Mouse (Mus musculus) adrenal gland, adult 2 months (tissue): Measurements from ENCODE around the gene Lect2. TPM values are rescaled to one million over a fixed set of nuclear protein-coding genes. Genes with fewer than 3 reads are reported as not detected.

Source experiments
- DNase-seq: peaks from one replicate; pipeline ENCODE4 v3.0.0; 2021
- polyA plus RNA-seq: library from polyadenylated mRNA; depleted of rRNA; stranded (reverse); fragments of >200 nt; gene quantifications from 2 replicates; pipeline ENCODE4 v1.2.3, GENCODE M21; 2012; rRNA removed
- total RNA-seq, 2 experiments: library from RNA; stranded (reverse); gene quantifications; 2 replicates each; pipeline ENCODE4 v1.2.3; 2021

The Lect2 gene
- total and polyA plus RNA-seq, 3 experiments, result 0.49 TPM; not detected in 2

DNA sequence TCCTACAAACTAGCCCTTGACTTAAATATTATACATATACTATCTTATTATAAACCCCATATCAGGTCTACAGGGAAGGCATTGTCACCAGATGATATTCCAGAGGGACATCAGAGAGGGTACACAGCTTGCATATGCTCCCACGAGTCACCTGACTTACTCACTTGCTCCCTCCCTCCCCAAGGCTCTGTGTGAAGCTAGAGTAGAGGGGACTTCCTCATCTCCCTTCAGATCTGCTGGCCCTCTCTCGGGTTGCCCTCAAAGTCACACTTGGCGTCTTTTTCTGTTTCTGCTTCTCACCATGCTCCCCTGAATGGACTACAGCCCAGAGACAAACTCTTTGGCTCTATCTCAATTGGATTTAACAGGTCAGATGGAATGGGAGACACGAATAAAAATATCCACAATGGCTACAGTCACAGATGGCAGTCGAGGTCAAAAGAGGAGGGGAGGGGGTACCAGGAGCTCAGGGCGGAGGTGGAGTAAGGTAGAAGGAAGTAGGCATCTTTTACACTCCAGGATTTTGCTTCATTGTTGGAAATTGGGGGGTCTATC is 46.4 kb downstream of the Lect2 start:
- DNase-seq, result no peak

DNA sequence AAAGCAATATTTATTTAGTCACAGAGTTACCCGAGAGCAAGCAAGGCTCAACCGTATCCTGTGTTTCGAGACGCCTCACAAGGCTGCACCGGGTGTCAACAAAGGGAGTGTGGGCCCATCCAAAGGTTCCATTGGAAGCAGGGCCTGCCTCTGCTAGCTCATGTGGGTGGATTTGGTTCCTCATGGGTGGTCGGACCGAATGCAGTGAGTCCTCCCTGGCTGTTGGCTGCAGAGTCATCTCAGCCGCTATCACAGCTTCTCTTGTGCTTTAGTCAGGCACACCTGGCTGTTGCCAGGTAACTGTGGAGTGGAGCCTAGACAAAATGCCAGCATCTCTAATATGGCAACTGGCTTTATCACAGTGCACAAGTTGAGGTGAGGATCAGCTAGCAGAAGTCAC is 47.7 kb downstream of the Lect2 start:
- no peak for DNase-seq

DNA sequence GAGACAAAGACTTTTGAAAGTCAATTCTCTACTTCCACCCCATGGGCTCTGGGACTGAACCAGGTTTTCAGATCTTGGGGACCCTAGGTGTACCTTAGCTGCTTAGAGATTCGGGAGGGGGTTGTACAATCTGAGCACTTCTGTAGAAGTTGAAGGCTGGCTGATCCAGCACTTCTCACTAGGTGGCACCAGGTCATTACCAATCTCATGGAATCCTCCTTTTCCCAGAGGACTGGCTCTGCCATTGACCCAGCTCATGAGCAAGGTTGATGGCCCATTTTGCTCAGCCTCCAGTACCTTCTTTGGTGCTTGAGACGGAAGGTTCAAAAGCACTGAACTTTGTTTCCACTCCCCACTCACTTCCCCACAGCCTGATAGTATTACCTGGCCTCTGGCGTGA is 48.2 kb downstream of the Lect2 start:
- DNase-seq, result no peak

DNA sequence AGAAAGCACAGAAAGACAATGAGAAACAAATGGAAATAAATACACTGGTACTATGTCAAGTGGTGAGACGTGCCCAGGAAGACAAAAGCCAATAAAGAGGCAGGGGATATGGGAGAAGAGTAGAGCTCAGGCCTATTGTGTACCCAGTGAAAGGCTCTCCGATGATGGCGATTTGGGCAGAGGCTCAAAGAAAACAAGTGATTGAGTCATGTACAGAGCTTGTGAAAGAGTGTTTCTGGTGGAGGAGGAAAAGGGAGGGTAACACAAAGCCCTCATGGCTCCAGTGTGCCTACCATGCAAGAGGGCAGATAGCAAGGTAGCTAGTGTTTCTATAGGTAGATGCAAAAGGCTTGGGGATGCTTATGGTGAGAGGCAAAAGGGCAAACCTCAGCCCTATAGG is 53.9 kb downstream of the Lect2 start:
- DNase-seq, result peak; percentile 55

Other genes with a start within 250 kb of the Lect2 start
- gene Gm3045, start 121.9 kb downstream of the Lect2 start, total RNA-seq, result not detected
- not detected in 2 replicates for gene Gm3045, start 121.9 kb downstream of the Lect2 start, polyA plus RNA-seq
- gene Slc25a48, start 110.1 kb downstream of the Lect2 start, total RNA-seq, result 1 to 10 TPM; 2.1 to 2.9 TPM
- 0.91 TPM in 2 replicates for gene Slc25a48, start 110.1 kb downstream of the Lect2 start, polyA plus RNA-seq
- gene Il9, start 66.3 kb downstream of the Lect2 start, total RNA-seq, result not detected
- gene Il9, start 66.3 kb downstream of the Lect2 start, polyA plus RNA-seq, result not detected in 2 replicates
- gene Fbxl21, start 26.0 kb downstream of the Lect2 start, total RNA-seq, result 1 to 10 TPM; 4.0 to 6.5 TPM
- 1.5 and 2.9 TPM in 2 replicates for gene Fbxl21, start 26.0 kb downstream of the Lect2 start, polyA plus RNA-seq
- 10 to 100 TPM; 30.7 to 69.6 TPM for gene Tgfbi, start 61.0 kb upstream of the Lect2 start, total RNA-seq
- gene Tgfbi, start 61.0 kb upstream of the Lect2 start, polyA plus RNA-seq, result 80.5 and 129 TPM in 2 replicates
- gene Smad5, start 154.5 kb upstream of the Lect2 start, total RNA-seq, result 10 to 100 TPM; 48.9 to 49.7 TPM
- gene Smad5, start 154.5 kb upstream of the Lect2 start, polyA plus RNA-seq, result 9.7 and 16.7 TPM in 2 replicates
- gene Gm45623, start 205.3 kb upstream of the Lect2 start, total RNA-seq, result not detected
- not detected in 2 replicates for gene Gm45623, start 205.3 kb upstream of the Lect2 start, polyA plus RNA-seq